Mouse (Mus musculus): ENCODE results near the gene Hoxc10.

Hoxc10 gene

GRCm38 (mm10) chr15:102988078-102988477, 21.5 kb downstream of the Hoxc10 start:
- no peak for DNase-seq (ENCODE audit: low read depth, low spot score)

GRCm38 (mm10) chr15:102990461-102991397, 24.1 kb downstream of the Hoxc10 start, which contains the start of gene Hoxc8:
Gene Hoxc8, plus strand, starts transcription at chr15:102990607.
- no peak for DNase-seq (ENCODE audit: low read depth, low spot score)

- DNase-seq (ENCODE audit: low read depth, low spot score) = no peak
Observed at GRCm38 (mm10) chr15:102991782-102992181, 25.2 kb downstream of the Hoxc10 start.

- DNase-seq (ENCODE audit: low read depth, low spot score) = no peak
Observed at GRCm38 (mm10) chr15:102992206-102992605, 25.6 kb downstream of the Hoxc10 start.

GRCm38 (mm10) chr15:102992863-102993262, 26.3 kb downstream of the Hoxc10 start:
- DNase-seq (ENCODE audit: low read depth, low spot score) = no peak

GRCm38 (mm10) chr15:102996548-102996947, 30.0 kb downstream of the Hoxc10 start:
- no peak for DNase-seq (ENCODE audit: low read depth, low spot score)

GRCm38 (mm10) chr15:102997431-102997830, 30.8 kb downstream of the Hoxc10 start:
- DNase-seq (ENCODE audit: low read depth, low spot score) = no peak

- DNase-seq (ENCODE audit: low read depth, low spot score) = no peak
Observed at GRCm38 (mm10) chr15:102997939-102998355, 31.4 kb downstream of the Hoxc10 start, which contains the start of gene Hoxc6. Gene Hoxc6, plus strand, starts transcription at chr15:102998257.

GRCm38 (mm10) chr15:102998608-102999182, 32.1 kb downstream of the Hoxc10 start:
- no peak for DNase-seq (ENCODE audit: low read depth, low spot score)

- DNase-seq (ENCODE audit: low read depth, low spot score) = peak; percentile 75
Observed at GRCm38 (mm10) chr15:102999183-102999831, 32.7 kb downstream of the Hoxc10 start.

- no peak for DNase-seq (ENCODE audit: low read depth, low spot score)
Observed at GRCm38 (mm10) chr15:102999955-103000354, 33.4 kb downstream of the Hoxc10 start.

- DNase-seq (ENCODE audit: low read depth, low spot score) = no peak
Observed at GRCm38 (mm10) chr15:103000501-103000901, 33.9 kb downstream of the Hoxc10 start.

GRCm38 (mm10) chr15:103001370-103001769, 34.8 kb downstream of the Hoxc10 start:
- no peak for DNase-seq (ENCODE audit: low read depth, low spot score)

- DNase-seq (ENCODE audit: low read depth, low spot score) = no peak
Observed at GRCm38 (mm10) chr15:103002156-103002555, 35.6 kb downstream of the Hoxc10 start.

- DNase-seq (ENCODE audit: low read depth, low spot score) = no peak
Observed at GRCm38 (mm10) chr15:103002821-103003448, 36.3 kb downstream of the Hoxc10 start.

GRCm38 (mm10) chr15:103005308-103005707, 38.7 kb downstream of the Hoxc10 start:
- no peak for DNase-seq (ENCODE audit: low read depth, low spot score)

GRCm38 (mm10) chr15:103005797-103006196, 39.2 kb downstream of the Hoxc10 start:
- no peak for DNase-seq (ENCODE audit: low read depth, low spot score)

- no peak for DNase-seq (ENCODE audit: low read depth, low spot score)
Observed at GRCm38 (mm10) chr15:103006326-103006725, 39.7 kb downstream of the Hoxc10 start.

GRCm38 (mm10) chr15:103009265-103010111, 42.9 kb downstream of the Hoxc10 start:
- no peak for DNase-seq (ENCODE audit: low read depth, low spot score)

GRCm38 (mm10) chr15:103010112-103010846, 43.7 kb downstream of the Hoxc10 start:
- DNase-seq (ENCODE audit: low read depth, low spot score) = no peak
